Mouse (Mus musculus) forebrain, embryonic 15.5 days (tissue): Measurements from ENCODE around the gene Stfa3. TPM values are rescaled to one million over a fixed set of nuclear protein-coding genes. Genes with fewer than 3 reads are reported as not detected.
"Not testable (repeated sequence)": the region's sequence is repeated elsewhere in the genome, so short reads cannot be mapped to it uniquely, and the experiment has no call there.

Experiments
- ATAC-seq: fragments of 200-750 bp; cut with Nextera tagmentation; replicated peaks from 2 replicates; pipeline ENCODE4 v1.8.0; 2017; ENCODE audit warnings: mild to moderate bottlenecking, moderate TSS enrichment, moderate library complexity
- H3K27ac ChIP-seq: fragments of 300-500 bp; sonication (generic); replicated peaks from 2 replicates; pipeline ENCODE4 v1.5.1; 2015; ENCODE audit warnings: mild to moderate bottlenecking, inconsistent platforms
- H3K27me3 ChIP-seq: fragments of 300-500 bp; sonication (generic); 2 replicates; pipeline ENCODE4 v1.6.1; 2015; ENCODE audit warnings: inconsistent platforms
- H3K36me3 ChIP-seq: fragments of 300-500 bp; sonication (generic); 2 replicates; pipeline ENCODE4 v1.6.1; 2015; ENCODE audit warnings: mild to moderate bottlenecking, inconsistent platforms
- H3K4me1 ChIP-seq: fragments of 300-500 bp; sonication (generic); 2 replicates; pipeline ENCODE4 v1.6.1; 2015; ENCODE audit warnings: inconsistent platforms
- H3K4me2 ChIP-seq: fragments of 300-500 bp; sonication (generic); replicated peaks from 2 replicates; pipeline ENCODE4 v1.6.1; 2015; ENCODE audit warnings: mild to moderate bottlenecking, inconsistent platforms
- H3K4me3 ChIP-seq: fragments of 300-500 bp; sonication (generic); 2 replicates; pipeline ENCODE4 v1.5.1; 2015; ENCODE audit warnings: mild to moderate bottlenecking, inconsistent platforms
- H3K9ac ChIP-seq: fragments of 300-500 bp; sonication (generic); replicated peaks from 2 replicates; pipeline ENCODE4 v1.6.1; 2015; ENCODE audit warnings: mild to moderate bottlenecking, inconsistent platforms
- H3K9me3 ChIP-seq: fragments of 300-500 bp; sonication (generic); 2 replicates; pipeline ENCODE4 v1.6.1; 2016; ENCODE audit warnings: inconsistent platforms
- WGBS: fragments of 180-500 bp; shearing (Covaris S2); methylation state at CpG from one replicate; pipeline ENCODE4 v1.1.7; 2015; ENCODE audit warnings: mixed read lengths; 5-methylcytosine and 5-hydroxymethylcytosine counted together
- polyA plus RNA-seq: library from polyadenylated mRNA; unstranded; fragments of >200 nt; fragmentation: Nextera tagmentation; extraction: Ambion mirVana; gene quantifications from 2 replicates; pipeline ENCODE4 v1.2.1, GENCODE M21; 2015

The Stfa3 gene
- polyA plus RNA-seq, 1 experiment from 2014 or later = not detected

GRCm38 (mm10) chr16:36465436-36465835 lies 10.2 kb upstream of the Stfa3 start:
- Histone ChIP-seq H3K4me2 (no peak overlapping the region), H3K4me3 (no peak overlapping the region), H3K9ac (no peak overlapping the region), H3K4me1 (no peaks in the 10 kb centered on the region), H3K27me3 (no peaks in the 10 kb centered on the region), H3K36me3 (no peaks in the 10 kb centered on the region), H3K27ac (no peak overlapping the region), H3K9me3 (no peaks in the 10 kb centered on the region)
- 95% methylated on average over 3 of the region's 3 CpGs for WGBS
- no peak for ATAC-seq

- H3K27me3 ChIP-seq = no peaks in the 10 kb centered on the region
- no peak overlapping the region for H3K9ac ChIP-seq
- H3K4me2 ChIP-seq = no peak overlapping the region
- no peak overlapping the region for H3K4me3 ChIP-seq
- H3K4me1 ChIP-seq = no peaks in the 10 kb centered on the region
- H3K36me3 ChIP-seq = no peaks in the 10 kb centered on the region
- ATAC-seq = no peak
- WGBS = 89% methylated on average over 4 of the region's 4 CpGs
- H3K9me3 ChIP-seq = no peaks in the 10 kb centered on the region
- H3K27ac ChIP-seq = no peak overlapping the region
These were observed 8.9 kb upstream of the Stfa3 start for GRCm38 (mm10) chr16:36464076-36464475.

GRCm38 (mm10) chr16:36460426-36460825 lies 5.2 kb upstream of the Stfa3 start:
- H3K36me3 ChIP-seq = no peaks in the 10 kb centered on the region
- no peaks in the 10 kb centered on the region for H3K27me3 ChIP-seq
- WGBS = 3% methylated on average over 2 of the region's 2 CpGs
- H3K9ac ChIP-seq = no peak overlapping the region
- ATAC-seq = no peak
- H3K27ac ChIP-seq = no peak overlapping the region
- H3K4me1 ChIP-seq = no peaks in the 10 kb centered on the region
- H3K4me3 ChIP-seq = no peak overlapping the region
- no peaks in the 10 kb centered on the region for H3K9me3 ChIP-seq
- H3K4me2 ChIP-seq = no peak overlapping the region

GRCm38 (mm10) chr16:36420979-36421378 lies 34.2 kb downstream of the Stfa3 start:
- not testable (repeated sequence) for H3K4me3 ChIP-seq, H3K36me3 ChIP-seq, H3K9me3 ChIP-seq, H3K4me1 ChIP-seq, ATAC-seq, H3K9ac ChIP-seq, H3K27me3 ChIP-seq, H3K27ac ChIP-seq, H3K4me2 ChIP-seq
- 91% methylated on average over 1 of the region's 1 CpGs for WGBS

DNA sequence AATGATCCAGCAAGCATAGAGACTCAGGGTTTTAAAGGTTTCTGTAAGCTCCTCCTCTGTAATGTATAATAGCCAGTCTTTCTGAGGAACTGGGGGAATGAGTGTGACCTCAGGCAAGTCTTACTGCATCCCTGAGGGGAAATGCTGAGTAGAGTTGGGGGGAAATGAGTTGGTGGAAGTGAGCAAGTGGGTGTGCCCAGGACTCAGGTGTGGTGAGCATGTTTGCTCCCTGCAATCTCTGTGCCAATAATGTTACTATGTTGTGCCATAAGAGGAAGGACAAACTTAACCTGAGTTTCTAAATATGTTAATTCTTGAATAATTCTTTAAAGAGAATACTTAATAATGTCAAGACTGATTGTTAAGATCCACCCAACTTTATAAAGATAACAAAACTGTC lies 46.8 kb downstream of the Stfa3 start, which contains the start of gene Stfa2:
Gene Stfa2 (minus strand): TSS at position 101 of the 400 bp plus-strand sequence.
- ATAC-seq = no peak

More for the DNA sequence above, 46.8 kb downstream of the Stfa3 start, which contains the start of gene Stfa2:
- Histone ChIP-seq H3K9ac (no peak within 1 kb of the TSS), H3K27ac (no peak within 1 kb of the TSS), H3K4me1 (no peaks in the 10 kb centered on the region), H3K4me2 (no peak within 1 kb of the TSS), H3K27me3 (no peaks in the 10 kb centered on the region), H3K9me3 (no peaks in the 10 kb centered on the region), H3K36me3 (no peaks in the 10 kb centered on the region), H3K4me3 (no peak within 1 kb of the TSS)

Other genes starting within 250 kb of the Stfa3 start
- not detected in 2 replicates for gene Gm5416, start 245.0 kb downstream of the Stfa3 start, polyA plus RNA-seq
- not detected in 2 replicates for gene 2010005H15Rik, start 233.9 kb downstream of the Stfa3 start, polyA plus RNA-seq
- 0.99 and 1.5 TPM in 2 replicates for gene Stfa1, start 178.4 kb downstream of the Stfa3 start, polyA plus RNA-seq
- gene BC117090, start 121.1 kb downstream of the Stfa3 start, polyA plus RNA-seq = not detected in 2 replicates
- 0.50 and 1.1 TPM in 2 replicates for gene BC100530, start 87.6 kb downstream of the Stfa3 start, polyA plus RNA-seq
- not detected in 2 replicates for gene Stfa2, start 46.9 kb downstream of the Stfa3 start, polyA plus RNA-seq
- gene Casr, start 106.7 kb upstream of the Stfa3 start, polyA plus RNA-seq = 0.04 and 0.08 TPM in 2 replicates
- gene Cd86, start 210.7 kb upstream of the Stfa3 start, polyA plus RNA-seq = 1.1 and 1.6 TPM in 2 replicates
- 0.06 and 0.17 TPM in 2 replicates for gene Ildr1, start 238.6 kb upstream of the Stfa3 start, polyA plus RNA-seq